In genomic region chr1:166053285-166053955, GRCm38 (mm10) we compare ENCODE assay signal across 12 mouse cellular contexts. TPM values are rescaled to one million over a fixed set of nuclear protein-coding genes. Genes with fewer than 3 reads are reported as not detected.
DNase-seq lines count a peak whose midpoint lies in the region; ATAC-seq and TF ChIP-seq lines count a peak whose summit lies in the region.
"Had no signal": no experiment of that assay in that cellular context is flagged by ENCODE, and none has a peak within 500 bp of the region (broad histone marks: within the 10 kb centered on the region; RNA-seq: fewer than 3 reads in every experiment).

No protein-coding gene starts in this region.

- H3K27me3 ChIP-seq in lung, embryonic 14.5 days (ENCODE audit: insufficient read depth, low read length): 0 out of 2 replicates have a peak, but pooled peaks cover 3% of the 10 kb centered on the region
- H3K27me3 ChIP-seq in thymus, adult 2 months (ENCODE audit: control insufficient read depth, insufficient read depth, low read length): no peaks in the 10 kb centered on the region

- no peak for TF ChIP-seq POLR2A in thymus, adult 2 months (IDR thresholded peaks at IDR 0.05; ENCODE audit: control insufficient read depth, extremely low read depth, insufficient read depth, low read length, poor library complexity)

- intact Hi-C loops in heart, postnatal 14 days (cut with DNase I): loop anchor here (5.0 kb wide), 1 partner anchor 99 kb away; no protein-coding TSS in a partner anchor

- H3K4me3 ChIP-seq in lung, embryonic 14.5 days (ENCODE audit: low read depth, low read length): no peak overlapping the region
- H3K4me3 ChIP-seq in thymus, adult 2 months (ENCODE audit: control insufficient read depth, insufficient read depth, low read length): no peak overlapping the region; the same call in 1 of the 2 replicates
- H3K4me3 ChIP-seq: hindbrain, embryonic 13.5 days; limb, embryonic 13.5 days had no signal

- no peak for ATAC-seq in lung, embryonic 14.5 days (ENCODE audit: insufficient read depth)
- peak; percentile 59 for ATAC-seq in common myeloid progenitor, adult 5-6 weeks (replicated peaks; ENCODE audit: low read depth, poor library complexity, severe bottlenecking)
- no peak for ATAC-seq in cerebellum, adult (ENCODE audit: insufficient number of reproducible peaks, low FRiP score, low TSS enrichment)

- TF ChIP-seq CTCF in lung, embryonic 14.5 days (IDR thresholded peaks at IDR 0.05; ENCODE audit: low read depth): no peak
- no peak for TF ChIP-seq CTCF in thymus, adult 2 months (IDR thresholded peaks at IDR 0.05; ENCODE audit: borderline replicate concordance, control insufficient read depth, extremely low read depth, insufficient read depth, low read length, poor library complexity)

- H3K36me3 ChIP-seq in lung, embryonic 14.5 days (ENCODE audit: insufficient read depth): no peaks in the 10 kb centered on the region
- H3K36me3 ChIP-seq in thymus, adult 2 months (ENCODE audit: control insufficient read depth, insufficient read depth, low read length): no peaks in the 10 kb centered on the region
- H3K36me3 ChIP-seq: hindbrain, embryonic 13.5 days; limb, embryonic 13.5 days had no signal

- H3K4me2 ChIP-seq in lung, embryonic 14.5 days: peak overlapping the region; percentile 21; the same call in 1 of the 2 replicates
- H3K4me2 ChIP-seq: hindbrain, embryonic 13.5 days; limb, embryonic 13.5 days had no signal

- peak; percentile 29 for DNase-seq in heart, adult 11 months
- DNase-seq in heart, postnatal 14 days: no peak
- peak; percentile 25 for DNase-seq in lung, embryonic 14.5 days
- DNase-seq in lung, postnatal 10 days: no peak
- peak; percentile 55 for DNase-seq in thymus, adult 2 months
- no peak for DNase-seq in frontal cortex, postnatal 25 days (ENCODE audit: low spot score in 2 of 2)
- DNase-seq: cerebellum, adult 2 months; right cerebral cortex, adult 18-20 months had no signal

- H3K27ac ChIP-seq in lung, embryonic 14.5 days (ENCODE audit: low read depth): no peak overlapping the region
- peak overlapping the region; percentile 51; the same call in 1 of the 2 replicates for H3K27ac ChIP-seq in thymus, adult 2 months (ENCODE audit: control insufficient read depth, insufficient read depth, low read length)
- H3K27ac ChIP-seq: hindbrain, embryonic 13.5 days; limb, embryonic 13.5 days had no signal

- 0 out of 2 replicates have a peak, but pooled peaks cover 4% of the 10 kb centered on the region for H3K4me1 ChIP-seq in lung, embryonic 14.5 days (ENCODE audit: insufficient read depth)
- H3K4me1 ChIP-seq in thymus, adult 2 months (replicated peaks; ENCODE audit: control insufficient read depth, insufficient read depth, low read length): peaks cover 20% of the 10 kb centered on the region

- WGBS in lung, embryonic 14.5 days: 27% methylated on average over 10 of the region's 10 CpGs
- 7% methylated on average over 10 of the region's 10 CpGs for WGBS in thymus, adult 2 months

- no peaks in the 10 kb centered on the region for H3K9me3 ChIP-seq in lung, embryonic 14.5 days (ENCODE audit: low read depth, low read length)
- H3K9me3 ChIP-seq: hindbrain, embryonic 13.5 days; limb, embryonic 13.5 days had no signal

- no peak overlapping the region for H3K9ac ChIP-seq in lung, embryonic 14.5 days
- H3K9ac ChIP-seq: hindbrain, embryonic 13.5 days; limb, embryonic 13.5 days had no signal

RNA-seq across cellular contexts. Expression of gene Pou2f1, which starts 50.9 kb away (rescaled TPM):
- total RNA-seq in heart, postnatal 14 days (2021): 10 to 100 TPM; 12.0 to 15.1 TPM
- polyA plus RNA-seq in lung, embryonic 14.5 days (2014; fragmentation: Nextera tagmentation; extraction: Ambion mirVana): 22.5 TPM in 2 replicates
- total RNA-seq in common myeloid progenitor, adult 5-6 weeks (2017): 15.9 and 25.9 TPM in 2 replicates
- polyA plus RNA-seq in thymus, adult 2 months (2012; rRNA removed): 39.7 and 53.4 TPM in 2 replicates

Comparison
In these comparisons a context has a peak if more than half of its experiments do, and no peak if none do; other contexts are left out.
1. DNase-seq: peak in heart, adult 11 months (single experiment), lung, embryonic 14.5 days (single experiment) and thymus, adult 2 months (single experiment); none in heart, postnatal 14 days (0 of 2), lung, postnatal 10 days (single experiment) and frontal cortex, postnatal 25 days (0 of 2).